Mouse (Mus musculus): ENCODE measurements around the gene Zbp1. TPM values are rescaled to one million over a fixed set of nuclear protein-coding genes. Genes with fewer than 3 reads are reported as not detected.

Gene Zbp1
- polyA plus RNA-seq, 1 experiment: 0.74 TPM

DNA sequence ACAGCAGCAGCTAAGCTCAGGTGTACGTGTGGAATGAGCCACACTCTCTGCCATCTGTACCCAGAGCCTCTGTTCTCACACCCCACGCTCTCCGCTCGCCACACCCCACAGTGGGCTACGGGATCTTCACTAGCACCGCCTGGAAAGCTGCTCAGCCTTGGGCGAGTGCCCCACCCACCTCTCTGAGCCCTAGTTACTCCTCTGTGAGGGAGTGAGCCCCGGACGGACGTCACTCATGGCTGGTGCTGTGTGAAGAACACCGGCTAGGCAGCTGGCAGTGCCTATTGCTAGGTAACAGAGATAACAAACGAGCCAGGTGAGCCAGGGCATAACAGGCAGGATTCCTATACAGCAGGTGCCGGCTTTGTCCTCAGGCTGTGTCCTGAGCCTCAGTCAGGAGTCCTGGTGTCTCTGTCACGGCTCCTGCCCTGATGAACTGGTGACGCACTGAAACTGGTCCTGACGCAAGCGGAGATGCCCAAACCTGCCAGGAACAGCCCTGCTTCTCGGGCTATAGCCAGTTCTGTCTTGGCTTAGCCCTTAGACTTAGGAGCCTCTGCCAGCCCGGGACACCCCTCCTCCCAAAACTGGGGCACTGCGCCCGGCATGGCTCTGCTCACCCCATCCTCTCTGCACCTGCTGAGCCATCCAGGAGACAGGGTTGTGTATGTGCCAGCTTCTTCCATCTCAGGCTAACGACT is 13.5 kb upstream of the Zbp1 start:
- Histone ChIP-seq H3K4me3 (replicated peaks; ENCODE audit: insufficient read depth, low read depth, low read length) (no peak overlapping the region), H3K27ac (ENCODE audit: insufficient read depth, low read length) (no peak overlapping the region), H3K27me3 (ENCODE audit: control insufficient read depth, insufficient read depth, low read length) (no peaks in the 10 kb centered on the region), H3K4me1 (ENCODE audit: control insufficient read depth, insufficient read depth, low read length) (peaks cover 4% of the 10 kb centered on the region; the same call in 1 of the 2 replicates)
- TF ChIP-seq POLR2A (IDR thresholded peaks at IDR 0.05; ENCODE audit: borderline replicate concordance, insufficient read depth, low read length) (no peak), CTCF (IDR thresholded peaks at IDR 0.05; ENCODE audit: borderline replicate concordance, insufficient read depth, low read depth, low read length) (no peak)
- peak; percentile 42 to 61 for DNase-seq
- 34% methylated on average over 22 of the region's 22 CpGs for WGBS

DNA sequence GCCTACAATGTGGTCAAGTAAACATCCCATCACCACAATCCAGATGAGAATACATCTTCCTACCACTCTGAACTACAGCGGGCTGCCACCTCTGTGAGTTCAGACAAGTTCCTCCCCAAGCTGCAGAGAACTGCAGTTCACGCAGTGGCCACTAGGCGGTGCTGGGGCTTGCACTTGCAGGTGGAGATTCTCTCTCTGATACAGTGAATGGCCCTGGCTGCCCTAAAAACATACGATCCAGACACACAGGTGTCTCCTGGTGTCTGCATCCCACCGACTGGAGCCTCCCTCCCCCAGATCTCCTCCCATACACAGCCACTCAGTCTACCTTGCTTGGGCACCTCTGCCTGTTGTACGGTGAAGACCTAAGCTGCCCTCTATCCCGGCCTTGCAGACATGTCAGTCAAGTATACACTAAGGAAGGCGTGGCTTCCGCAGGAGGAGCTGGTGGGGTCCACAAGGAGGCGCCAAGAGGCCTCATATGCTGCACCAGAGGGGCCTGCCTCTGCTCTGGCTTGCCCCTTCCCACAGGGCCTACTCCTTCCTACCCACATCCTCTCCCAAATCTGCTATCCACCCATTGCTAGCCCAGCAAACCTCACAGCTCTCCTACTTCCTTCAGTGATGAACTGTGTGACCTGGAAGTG is 11.0 kb upstream of the Zbp1 start:
- TF ChIP-seq POLR2A (IDR thresholded peaks at IDR 0.05; ENCODE audit: borderline replicate concordance, insufficient read depth, low read length): no peak
- peak; percentile 95 for TF ChIP-seq CTCF (IDR thresholded peaks at IDR 0.05; ENCODE audit: borderline replicate concordance, insufficient read depth, low read depth, low read length)
- no peak overlapping the region for H3K27ac ChIP-seq (ENCODE audit: insufficient read depth, low read length)
- H3K27me3 ChIP-seq (ENCODE audit: control insufficient read depth, insufficient read depth, low read length): no peaks in the 10 kb centered on the region
- peak overlapping the region; percentile 13 for H3K4me3 ChIP-seq (replicated peaks; ENCODE audit: insufficient read depth, low read depth, low read length)
- 14% methylated on average over 10 of the region's 10 CpGs for WGBS
- H3K4me1 ChIP-seq (ENCODE audit: control insufficient read depth, insufficient read depth, low read length): peaks cover 4% of the 10 kb centered on the region; the same call in 1 of the 2 replicates
- peak; percentile 65 to 84 for DNase-seq

DNA sequence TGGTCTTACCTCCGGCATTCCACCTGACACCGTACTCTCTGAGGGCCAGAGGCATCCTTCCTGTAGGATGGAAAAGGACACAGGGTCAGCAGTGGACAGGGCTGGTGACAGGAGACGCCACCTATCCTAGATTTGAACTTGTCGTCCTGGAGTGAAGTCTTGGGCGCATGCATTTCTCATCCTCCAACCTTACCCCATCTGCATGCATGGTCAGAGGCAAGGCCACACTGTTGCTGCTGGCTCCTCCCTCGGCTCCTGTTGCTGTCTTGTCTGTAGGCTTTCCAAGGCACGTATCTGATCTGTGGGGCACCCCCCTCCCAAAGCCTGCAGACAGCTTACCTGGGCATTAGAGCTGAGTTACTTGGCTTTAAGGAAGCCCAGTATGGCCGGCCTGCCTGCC is 9.8 kb upstream of the Zbp1 start:
- H3K27ac ChIP-seq (ENCODE audit: insufficient read depth, low read length): no peak overlapping the region
- no peak overlapping the region for H3K4me3 ChIP-seq (replicated peaks; ENCODE audit: insufficient read depth, low read depth, low read length)
- peaks cover 4% of the 10 kb centered on the region; the same call in 1 of the 2 replicates for H3K4me1 ChIP-seq (ENCODE audit: control insufficient read depth, insufficient read depth, low read length)
- no peak for TF ChIP-seq CTCF (IDR thresholded peaks at IDR 0.05; ENCODE audit: borderline replicate concordance, insufficient read depth, low read depth, low read length)
- no peak for TF ChIP-seq POLR2A (IDR thresholded peaks at IDR 0.05; ENCODE audit: borderline replicate concordance, insufficient read depth, low read length)
- DNase-seq: no peak
- 94% methylated on average over 8 of the region's 8 CpGs for WGBS
- H3K27me3 ChIP-seq (ENCODE audit: control insufficient read depth, insufficient read depth, low read length): no peaks in the 10 kb centered on the region

DNA sequence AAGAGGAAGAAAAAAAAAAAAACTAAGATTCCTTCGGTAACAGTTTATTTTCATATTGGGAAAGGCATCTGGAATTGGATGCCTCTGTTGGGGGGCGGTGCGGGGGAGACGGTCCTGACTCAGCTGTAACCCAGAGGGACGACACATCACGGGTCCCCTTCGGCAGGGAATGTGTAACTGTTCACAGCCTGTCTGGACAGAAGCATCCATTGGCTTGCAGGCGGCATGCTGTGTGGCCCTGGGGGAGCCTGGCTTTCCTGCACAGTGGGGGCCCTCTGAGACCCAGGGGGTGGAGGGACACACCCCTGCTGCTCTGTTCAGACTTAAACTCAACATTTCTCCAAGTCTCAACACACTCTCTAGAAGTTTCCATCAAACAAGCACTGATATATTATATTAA is 8.1 kb upstream of the Zbp1 start:
- WGBS: 90% methylated on average over 8 of the region's 8 CpGs
- Histone ChIP-seq H3K4me3 (replicated peaks; ENCODE audit: insufficient read depth, low read depth, low read length) (no peak overlapping the region), H3K4me1 (ENCODE audit: control insufficient read depth, insufficient read depth, low read length) (no peaks in the 10 kb centered on the region), H3K27me3 (ENCODE audit: control insufficient read depth, insufficient read depth, low read length) (no peaks in the 10 kb centered on the region), H3K27ac (ENCODE audit: insufficient read depth, low read length) (no peak overlapping the region)
- TF ChIP-seq CTCF (IDR thresholded peaks at IDR 0.05; ENCODE audit: borderline replicate concordance, insufficient read depth, low read depth, low read length) (no peak), POLR2A (IDR thresholded peaks at IDR 0.05; ENCODE audit: borderline replicate concordance, insufficient read depth, low read length) (no peak)
- DNase-seq: no peak

DNA sequence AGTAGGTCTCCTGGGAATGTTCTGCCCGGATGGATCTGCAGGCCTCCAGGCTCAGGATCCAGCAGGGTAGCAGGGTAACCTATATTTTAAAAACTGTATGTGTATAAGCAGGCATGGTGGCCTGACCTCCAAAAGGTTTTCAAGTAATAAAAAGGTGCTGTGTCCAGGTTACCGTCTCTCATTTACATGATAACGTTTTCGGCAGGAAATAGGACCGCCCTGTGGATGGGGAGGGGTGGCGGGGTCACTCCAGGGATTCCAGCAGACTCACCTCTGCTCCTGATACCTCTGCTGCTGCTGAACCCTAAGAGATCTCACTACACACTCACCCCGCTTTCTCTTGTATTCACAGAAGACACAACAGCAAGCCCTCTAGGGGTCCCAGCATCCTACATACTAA is 7.2 kb upstream of the Zbp1 start:
- no peak overlapping the region for H3K27ac ChIP-seq (ENCODE audit: insufficient read depth, low read length)
- H3K4me1 ChIP-seq (ENCODE audit: control insufficient read depth, insufficient read depth, low read length): no peaks in the 10 kb centered on the region
- no peak overlapping the region for H3K4me3 ChIP-seq (replicated peaks; ENCODE audit: insufficient read depth, low read depth, low read length)
- WGBS: 89% methylated on average over 7 of the region's 7 CpGs
- no peak for DNase-seq
- no peak for TF ChIP-seq CTCF (IDR thresholded peaks at IDR 0.05; ENCODE audit: borderline replicate concordance, insufficient read depth, low read depth, low read length)
- no peak for TF ChIP-seq POLR2A (IDR thresholded peaks at IDR 0.05; ENCODE audit: borderline replicate concordance, insufficient read depth, low read length)
- H3K27me3 ChIP-seq (ENCODE audit: control insufficient read depth, insufficient read depth, low read length): no peaks in the 10 kb centered on the region

DNA sequence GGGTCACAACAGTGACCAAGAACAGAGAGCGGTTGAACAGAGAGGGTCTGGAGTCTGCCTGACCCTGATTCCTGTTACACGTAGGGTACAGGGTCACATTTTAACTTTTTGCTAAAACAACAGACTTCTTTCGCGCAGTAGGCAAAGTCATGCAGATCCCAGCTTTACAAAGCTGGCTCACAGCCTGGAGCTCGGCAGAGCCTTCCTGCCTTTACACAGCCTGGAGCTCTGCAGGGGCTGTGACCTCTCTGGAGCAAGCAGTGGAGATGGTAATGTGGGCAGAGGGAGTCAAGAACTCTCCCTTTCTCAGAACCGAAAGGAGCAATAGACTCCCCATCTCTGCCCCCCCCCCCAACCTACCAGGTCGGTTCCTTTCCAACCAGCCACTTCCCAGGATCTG is 6.1 kb upstream of the Zbp1 start:
- Histone ChIP-seq H3K27ac (ENCODE audit: insufficient read depth, low read length) (no peak overlapping the region), H3K4me1 (ENCODE audit: control insufficient read depth, insufficient read depth, low read length) (no peaks in the 10 kb centered on the region), H3K27me3 (ENCODE audit: control insufficient read depth, insufficient read depth, low read length) (no peaks in the 10 kb centered on the region), H3K4me3 (replicated peaks; ENCODE audit: insufficient read depth, low read depth, low read length) (no peak overlapping the region)
- 34% methylated on average over 7 of the region's 7 CpGs for WGBS
- DNase-seq: no peak
- TF ChIP-seq POLR2A (IDR thresholded peaks at IDR 0.05; ENCODE audit: borderline replicate concordance, insufficient read depth, low read length): no peak
- TF ChIP-seq CTCF (IDR thresholded peaks at IDR 0.05; ENCODE audit: borderline replicate concordance, insufficient read depth, low read depth, low read length): no peak

DNA sequence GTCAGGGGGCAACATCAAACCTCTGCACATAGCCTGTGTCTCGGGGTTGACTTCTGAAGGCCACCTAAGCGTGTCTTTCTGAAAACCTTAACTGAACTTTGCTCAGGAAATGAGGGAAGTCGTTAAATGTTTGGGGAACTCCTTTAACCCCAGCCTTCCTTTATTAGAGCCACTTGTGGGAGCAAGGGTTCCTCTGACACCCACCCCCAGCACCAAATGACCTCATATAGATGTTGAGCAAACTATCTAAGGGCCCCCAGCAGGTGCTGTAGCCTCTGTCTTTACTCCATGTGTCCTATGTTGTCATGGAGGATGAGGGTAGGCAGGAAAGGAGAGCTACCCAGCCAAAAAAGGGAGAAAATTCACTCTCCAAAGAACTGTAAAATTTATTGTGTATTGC is 5.4 kb upstream of the Zbp1 start:
- 85% methylated on average over 3 of the region's 3 CpGs for WGBS
- Histone ChIP-seq H3K4me1 (ENCODE audit: control insufficient read depth, insufficient read depth, low read length) (no peaks in the 10 kb centered on the region), H3K4me3 (replicated peaks; ENCODE audit: insufficient read depth, low read depth, low read length) (no peak overlapping the region), H3K27ac (ENCODE audit: insufficient read depth, low read length) (no peak overlapping the region), H3K27me3 (ENCODE audit: control insufficient read depth, insufficient read depth, low read length) (no peaks in the 10 kb centered on the region)
- TF ChIP-seq POLR2A (IDR thresholded peaks at IDR 0.05; ENCODE audit: borderline replicate concordance, insufficient read depth, low read length): no peak
- TF ChIP-seq CTCF (IDR thresholded peaks at IDR 0.05; ENCODE audit: borderline replicate concordance, insufficient read depth, low read depth, low read length): no peak
- DNase-seq: no peak

DNA sequence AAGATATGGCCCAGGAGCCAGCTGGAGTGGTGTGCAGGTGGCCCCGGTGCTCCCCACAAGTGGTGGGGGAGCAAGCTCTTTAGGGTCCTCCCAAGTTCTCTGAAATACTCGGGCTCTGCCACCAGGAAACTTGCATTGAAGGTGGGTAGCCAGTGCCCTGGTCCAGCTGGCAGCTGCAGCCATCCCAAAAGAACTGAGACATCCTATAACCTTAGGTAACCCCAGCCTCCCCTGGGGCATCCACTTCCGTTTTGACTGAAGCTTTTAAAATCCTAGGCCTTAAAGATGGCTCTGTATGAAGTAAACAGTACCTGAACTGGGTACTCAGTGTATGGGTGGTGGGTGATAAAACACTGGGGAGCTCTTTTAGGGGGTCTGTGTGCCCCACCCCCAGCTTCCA is 4.8 kb upstream of the Zbp1 start:
- no peak overlapping the region for H3K27ac ChIP-seq (ENCODE audit: insufficient read depth, low read length)
- H3K27me3 ChIP-seq (ENCODE audit: control insufficient read depth, insufficient read depth, low read length): no peaks in the 10 kb centered on the region
- no peaks in the 10 kb centered on the region for H3K4me1 ChIP-seq (ENCODE audit: control insufficient read depth, insufficient read depth, low read length)
- H3K4me3 ChIP-seq (replicated peaks; ENCODE audit: insufficient read depth, low read depth, low read length): no peak overlapping the region
- no peak for TF ChIP-seq POLR2A (IDR thresholded peaks at IDR 0.05; ENCODE audit: borderline replicate concordance, insufficient read depth, low read length)
- no peak for TF ChIP-seq CTCF (IDR thresholded peaks at IDR 0.05; ENCODE audit: borderline replicate concordance, insufficient read depth, low read depth, low read length)
- whole genome bisulfite sequencing: 59% methylated on average over 3 of the region's 3 CpGs
- DNase-seq: no peak

All from cerebellum, adult 2 months (tissue).